Mouse (Mus musculus): ENCODE results near the gene Dysf.

Gene Dysf

GRCm38 (mm10) chr6:84119731-84120530, 111.5 kb downstream of the Dysf start:
- no peak for DNase-seq (ENCODE audit: low spot score)

DNA sequence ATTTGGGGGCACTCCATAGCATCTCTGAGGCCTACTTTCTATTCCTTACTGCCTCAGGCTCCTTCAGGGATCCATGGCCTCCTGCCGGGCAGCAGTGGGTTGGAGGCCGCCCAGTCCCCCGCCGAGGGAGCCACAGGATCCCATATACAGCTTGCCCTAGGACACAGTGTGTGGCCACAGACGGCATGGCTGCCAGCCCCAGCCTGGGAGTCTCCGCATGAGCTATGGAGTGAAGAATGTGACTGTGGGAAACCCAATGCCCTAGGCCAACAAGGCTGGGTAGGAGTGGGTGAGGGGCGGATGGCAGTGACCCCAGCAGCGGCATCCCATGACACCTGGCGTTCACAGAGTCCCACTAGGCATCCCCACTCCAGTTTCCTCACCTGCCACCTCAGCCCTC, 116.2 kb downstream of the Dysf start:
- DNase-seq (ENCODE audit: low spot score), result no peak

DNA sequence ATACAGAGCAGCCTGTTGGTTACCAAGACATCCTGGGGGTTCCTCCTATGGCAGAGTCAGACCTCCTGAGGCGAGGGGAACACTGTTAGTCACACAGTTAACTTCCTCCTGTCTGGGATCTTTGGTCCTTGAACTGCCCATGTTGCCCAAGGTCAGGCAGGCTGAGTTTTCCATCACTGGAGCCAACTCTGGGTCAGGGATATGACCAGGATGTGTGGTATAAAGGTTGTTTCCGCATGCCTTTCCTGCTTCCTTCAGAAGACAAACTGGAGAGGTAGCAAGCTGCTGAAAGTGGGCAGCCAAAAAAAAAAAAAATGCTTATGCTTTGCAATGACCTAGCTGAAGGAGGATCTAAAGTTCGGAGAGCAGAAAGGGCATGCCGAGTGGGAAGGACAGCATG, 116.7 kb downstream of the Dysf start:
- DNase-seq (ENCODE audit: low spot score), result no peak

DNA sequence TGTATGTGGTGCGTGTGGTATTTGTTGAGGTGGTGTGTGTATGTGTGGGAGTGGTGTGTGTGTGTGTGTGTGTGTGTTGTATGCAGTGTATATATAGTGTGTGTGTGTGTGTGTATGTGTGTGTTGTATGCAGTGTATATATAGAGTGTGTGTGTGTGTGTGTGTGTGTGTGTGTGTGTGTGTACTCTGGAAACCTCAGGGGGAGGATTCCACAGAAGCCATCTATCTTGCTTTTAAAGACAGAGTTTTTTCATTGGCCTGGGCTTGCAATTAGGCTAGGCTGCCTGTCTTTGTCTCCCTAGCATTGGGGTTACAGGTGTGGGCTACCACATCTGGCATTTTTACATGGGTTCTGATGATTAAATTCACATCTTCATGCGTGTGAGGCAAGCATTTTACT, 119.8 kb downstream of the Dysf start:
- DNase-seq (ENCODE audit: low spot score), result no peak

DNA sequence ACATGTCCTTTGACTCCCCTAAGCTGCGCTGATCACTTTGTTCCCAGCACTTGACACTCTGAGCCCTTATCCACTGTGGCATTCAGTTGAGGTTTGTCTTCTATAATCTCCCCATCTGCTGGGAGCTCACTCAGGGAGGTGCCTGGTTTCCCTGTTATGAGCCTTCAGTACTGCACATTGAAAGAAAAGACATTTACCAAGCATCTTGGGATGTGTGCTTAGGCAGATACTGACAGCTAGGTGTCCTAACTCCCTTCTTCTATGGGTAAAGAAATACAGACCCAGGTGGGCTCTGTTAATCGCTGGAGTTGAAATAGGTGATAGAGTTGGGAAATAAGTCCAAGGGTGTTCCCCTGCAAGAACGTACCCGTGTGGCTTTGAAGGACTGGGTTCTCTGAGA, 122.5 kb downstream of the Dysf start:
- no peak for DNase-seq (ENCODE audit: low spot score)

GRCm38 (mm10) chr6:84131539-84131938, 123.1 kb downstream of the Dysf start:
- DNase-seq (ENCODE audit: low spot score), result no peak

- no peak for DNase-seq (ENCODE audit: low spot score)
Measured at GRCm38 (mm10) chr6:84133053-84133452, 124.7 kb downstream of the Dysf start.

- no peak for DNase-seq (ENCODE audit: low spot score)
Measured at GRCm38 (mm10) chr6:84133996-84134721, 125.8 kb downstream of the Dysf start.

GRCm38 (mm10) chr6:84134722-84135394, 126.5 kb downstream of the Dysf start:
- peak; percentile 30 for DNase-seq (ENCODE audit: low spot score)

DNA sequence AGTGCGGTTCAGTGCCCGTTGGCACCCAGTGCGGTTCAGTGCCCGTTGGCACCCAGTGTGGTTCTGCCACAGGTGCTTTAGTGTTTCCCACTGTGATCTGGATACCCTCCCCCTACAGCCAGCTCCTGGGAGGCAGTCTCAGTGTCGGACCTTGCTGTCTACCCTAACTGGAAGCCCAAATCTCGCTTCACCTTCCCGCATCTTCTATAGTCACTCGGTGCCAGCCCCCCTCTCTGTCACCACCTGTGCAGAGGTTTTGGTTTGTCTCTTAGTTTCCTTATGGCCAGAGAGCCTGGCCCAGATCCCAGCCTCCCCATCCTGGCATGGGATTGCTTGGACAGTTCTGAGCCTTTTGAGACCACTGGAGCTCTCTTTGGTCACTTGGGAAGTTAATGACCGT, 127.3 kb downstream of the Dysf start:
- no peak for DNase-seq (ENCODE audit: low spot score)

- DNase-seq (ENCODE audit: low spot score), result no peak
Measured at GRCm38 (mm10) chr6:84136345-84136744, 128.0 kb downstream of the Dysf start.

GRCm38 (mm10) chr6:84139932-84140331, 131.5 kb downstream of the Dysf start:
- no peak for DNase-seq (ENCODE audit: low spot score)

GRCm38 (mm10) chr6:84142481-84142880, 134.1 kb downstream of the Dysf start:
- DNase-seq (ENCODE audit: low spot score), result no peak

- DNase-seq (ENCODE audit: low spot score), result no peak
Measured at GRCm38 (mm10) chr6:84143328-84143727, 134.9 kb downstream of the Dysf start.

DNA sequence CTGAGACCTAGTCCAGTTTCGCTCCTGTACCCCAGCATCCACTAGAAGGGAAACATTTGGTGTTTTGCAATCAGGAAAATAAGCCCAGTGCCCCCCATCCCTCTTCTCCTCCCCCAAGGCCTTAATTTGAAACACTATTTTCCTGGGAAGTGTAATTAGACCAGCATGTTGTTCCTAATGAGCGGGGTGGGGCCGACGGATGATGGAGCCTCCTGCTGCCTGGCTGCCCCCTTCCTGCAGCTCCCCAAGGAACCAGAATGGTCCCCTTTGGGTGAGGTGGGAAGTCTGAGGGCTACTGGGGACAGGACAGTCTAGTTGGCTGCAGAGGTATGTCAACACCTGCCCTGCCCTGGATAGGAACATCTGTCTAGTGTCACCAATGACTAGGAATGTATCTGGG, 136.0 kb downstream of the Dysf start:
- no peak for DNase-seq (ENCODE audit: low spot score)

DNA sequence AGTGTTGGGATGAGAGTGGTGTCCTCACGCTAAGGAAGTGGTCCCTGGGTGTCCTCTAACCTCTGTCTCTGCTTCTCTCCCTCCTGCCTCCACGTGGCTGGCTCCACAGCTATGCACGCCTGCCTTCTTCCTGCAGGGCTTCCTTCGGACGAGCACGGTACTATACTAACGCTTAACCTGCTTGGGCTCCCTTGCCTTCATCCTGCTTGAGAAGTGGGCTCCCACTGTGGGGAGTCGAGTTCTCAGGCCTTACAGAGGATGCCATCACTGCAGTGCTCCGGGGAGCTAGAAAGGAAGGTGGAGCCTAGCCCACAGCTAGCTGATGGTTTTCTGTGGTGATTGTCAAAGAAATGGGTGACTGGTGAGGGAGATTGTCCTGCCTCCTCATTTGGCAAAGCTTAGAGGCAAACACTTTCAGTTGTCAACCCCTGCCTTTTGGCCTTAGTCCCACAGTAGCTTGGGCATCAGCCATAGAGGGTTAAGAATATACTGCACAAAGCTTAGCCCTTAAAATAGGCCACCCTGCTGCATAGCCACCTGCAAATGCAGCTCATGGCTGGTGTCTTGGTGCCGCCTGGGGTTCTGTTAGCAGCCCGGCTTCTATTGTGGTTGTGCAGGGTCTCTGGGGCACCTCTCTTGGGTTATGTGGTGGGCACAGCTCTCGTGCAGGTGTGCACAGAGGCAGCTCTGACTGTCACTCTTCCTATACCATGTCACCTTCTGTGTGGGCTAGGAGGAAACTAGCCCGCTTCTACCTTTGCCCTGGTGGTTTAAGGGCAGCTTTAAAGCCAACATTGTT, 139.0 kb downstream of the Dysf start:
- DNase-seq (ENCODE audit: low spot score), result no peak

- DNase-seq (ENCODE audit: low spot score), result peak; percentile 34
Measured at GRCm38 (mm10) chr6:84148470-84148869, 140.1 kb downstream of the Dysf start.

DNA sequence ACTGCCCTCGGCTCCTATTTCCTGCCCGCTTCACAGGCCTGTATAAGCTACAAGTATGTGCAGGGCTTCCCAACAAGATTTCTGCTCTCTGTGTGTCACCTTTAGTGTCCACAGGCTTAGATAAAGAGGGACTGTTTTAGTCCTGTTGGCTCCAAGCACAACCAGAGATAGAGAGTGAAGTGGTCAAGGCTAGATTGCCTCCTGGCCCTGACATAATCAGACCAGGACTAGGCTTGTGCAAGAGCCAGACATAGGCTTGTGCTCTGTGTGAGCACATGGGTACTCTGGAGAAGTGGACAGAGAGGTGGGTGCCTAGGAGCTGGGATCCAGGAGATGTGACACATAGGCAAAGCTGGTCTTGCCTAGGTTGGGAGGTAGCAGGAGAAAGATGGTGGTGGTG, 146.1 kb downstream of the Dysf start:
- no peak for DNase-seq (ENCODE audit: low spot score)

GRCm38 (mm10) chr6:84155765-84156164, 147.4 kb downstream of the Dysf start:
- no peak for DNase-seq (ENCODE audit: low spot score)

DNA sequence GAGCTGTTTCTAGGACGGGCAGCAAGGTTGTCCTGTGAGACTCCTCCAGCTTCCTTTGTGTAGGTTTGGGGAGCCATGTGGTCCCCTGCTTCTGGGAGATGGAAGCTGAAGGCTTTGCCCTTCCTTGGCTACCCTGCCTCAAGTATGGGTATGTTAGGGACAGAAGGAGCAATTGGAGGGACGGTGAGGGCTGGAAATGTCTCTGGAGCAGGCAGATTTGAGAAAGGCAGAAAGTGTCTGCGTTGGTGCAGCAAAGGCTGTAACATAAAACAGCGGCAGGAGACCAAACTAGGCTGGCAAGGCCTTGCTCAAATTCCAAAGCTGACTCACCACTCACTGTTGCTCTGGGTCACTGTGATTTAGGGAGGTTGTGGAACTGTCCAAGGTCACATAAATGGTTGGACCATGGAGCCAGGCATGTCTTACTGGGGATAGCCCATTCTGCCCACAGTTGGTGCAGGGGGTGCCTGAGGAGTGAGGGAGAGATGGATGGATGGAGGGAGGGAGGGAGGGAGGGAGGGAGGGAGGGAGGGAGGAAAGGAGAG, 148.2 kb downstream of the Dysf start:
- no peak for DNase-seq (ENCODE audit: low spot score)

GRCm38 (mm10) chr6:84159046-84159445, 150.7 kb downstream of the Dysf start:
- no peak for DNase-seq (ENCODE audit: low spot score)

DNA sequence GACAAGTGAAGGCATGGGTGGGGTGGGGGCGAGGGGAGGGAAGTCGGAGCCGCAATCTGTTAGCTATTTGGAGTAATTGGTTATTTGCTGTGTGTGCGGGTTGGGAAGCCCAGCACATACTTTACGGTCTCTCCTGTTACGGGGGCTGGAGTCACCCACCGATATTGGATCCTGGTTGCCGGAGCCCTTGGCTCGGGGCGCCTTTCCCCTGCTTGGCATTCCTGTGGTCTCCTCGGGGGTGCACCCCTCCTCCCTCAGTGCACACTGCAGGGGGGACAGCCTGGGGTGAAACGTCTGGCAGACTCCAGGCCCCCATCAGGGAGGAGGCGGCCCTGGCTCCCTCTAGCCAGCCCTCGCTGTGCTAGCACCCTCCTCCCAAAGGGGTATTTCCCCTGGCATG, 159.2 kb downstream of the Dysf start:
- no peak for DNase-seq (ENCODE audit: low spot score)

All from embryo, embryonic 10 days (tissue).